Mouse (Mus musculus) R1 (cell line): ENCODE data around the gene Xcl1.

Experiments
- DNase-seq: peaks from one replicate; pipeline ENCODE4 v3.0.0-alpha.2; 2018; ENCODE audit warnings: low read depth, low spot score

Xcl1 gene

GRCm38 (mm10) chr1:164905047-164905446, 30.3 kb downstream of the Xcl1 start:
- peak; percentile 46 for DNase-seq

- DNase-seq = no peak
Measured at GRCm38 (mm10) chr1:164900696-164901095, 34.6 kb downstream of the Xcl1 start.

- DNase-seq = no peak
Measured at GRCm38 (mm10) chr1:164900226-164900625, 35.1 kb downstream of the Xcl1 start.

GRCm38 (mm10) chr1:164899506-164899905, 35.8 kb downstream of the Xcl1 start:
- no peak for DNase-seq

- peak; percentile 69 for DNase-seq
Measured at GRCm38 (mm10) chr1:164898846-164899351, 36.4 kb downstream of the Xcl1 start.

- DNase-seq = no peak
Measured at GRCm38 (mm10) chr1:164897163-164897817, 38.0 kb downstream of the Xcl1 start.

- DNase-seq = no peak
Measured at GRCm38 (mm10) chr1:164896211-164897145, 38.8 kb downstream of the Xcl1 start.

- DNase-seq = no peak
Measured at GRCm38 (mm10) chr1:164895806-164896205, 39.5 kb downstream of the Xcl1 start.

GRCm38 (mm10) chr1:164890366-164890765, 45.0 kb downstream of the Xcl1 start:
- DNase-seq = no peak

- DNase-seq = no peak
Measured at GRCm38 (mm10) chr1:164888563-164888962, 46.8 kb downstream of the Xcl1 start.

- no peak for DNase-seq
Measured at GRCm38 (mm10) chr1:164887775-164888174, 47.6 kb downstream of the Xcl1 start.

GRCm38 (mm10) chr1:164881891-164882290, 53.4 kb downstream of the Xcl1 start:
- no peak for DNase-seq
